Mouse (Mus musculus) testis, postnatal 14 days (tissue): Measurements from ENCODE around the gene Rgn.

ENCODE experiments used
- DNase-seq: peaks from one replicate; pipeline ENCODE4 v3.0.0; 2021; ENCODE audit warnings: low spot score

Gene Rgn

DNA sequence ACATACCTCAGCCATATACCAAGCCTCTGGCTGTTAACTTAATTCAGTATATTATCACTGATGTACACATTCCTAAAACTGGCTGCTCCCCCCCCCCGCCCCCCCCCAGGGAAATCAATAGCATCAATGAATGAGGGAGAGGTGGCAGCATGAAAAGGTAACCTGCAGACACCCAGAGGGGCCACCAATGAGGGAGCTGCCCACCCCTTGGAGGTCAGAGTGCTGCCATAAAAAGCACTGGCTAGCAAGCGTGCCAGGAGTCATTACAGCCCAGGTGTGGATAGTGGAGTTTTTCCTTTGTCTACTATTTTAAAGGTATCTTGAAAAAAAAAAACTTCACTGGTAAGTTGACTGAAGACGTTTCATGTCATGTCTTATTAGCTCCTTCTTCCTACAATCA lies at the start of gene Rgn:
Gene Rgn (plus strand): TSS at position 256 of the 400 bp plus-strand sequence.
- DNase-seq: no peak

DNA sequence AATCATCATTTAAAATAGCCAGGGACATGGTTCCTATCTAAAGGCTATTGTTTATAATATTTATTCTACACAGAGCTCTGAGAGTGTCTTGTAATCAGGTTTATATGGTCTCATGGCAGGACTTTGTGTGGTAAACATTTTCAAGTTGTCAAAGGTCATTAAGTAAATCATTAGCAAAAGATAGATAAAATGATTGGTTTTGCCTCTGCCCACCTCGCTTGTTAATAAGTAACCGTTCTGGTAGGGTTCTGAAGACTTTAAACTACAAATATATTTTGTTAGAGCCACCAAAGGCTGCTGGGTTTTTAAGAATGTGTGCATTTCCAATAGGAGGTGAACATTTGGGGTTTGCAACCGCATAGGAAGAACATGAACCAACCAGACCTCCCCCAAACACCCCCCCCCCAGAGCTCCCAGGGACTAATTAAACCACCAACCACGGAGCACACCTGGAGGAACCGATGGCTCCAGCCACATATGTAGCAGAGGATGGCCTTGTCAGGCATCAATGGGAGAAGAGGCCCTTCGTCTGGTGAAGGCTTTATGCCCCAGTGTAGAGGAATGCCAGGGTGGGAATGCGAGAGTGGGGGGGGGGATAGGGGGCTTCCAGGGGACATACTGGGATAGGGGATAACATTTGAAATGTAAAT lies 29.2 kb upstream of the Rgn start:
- no peak for DNase-seq

DNA sequence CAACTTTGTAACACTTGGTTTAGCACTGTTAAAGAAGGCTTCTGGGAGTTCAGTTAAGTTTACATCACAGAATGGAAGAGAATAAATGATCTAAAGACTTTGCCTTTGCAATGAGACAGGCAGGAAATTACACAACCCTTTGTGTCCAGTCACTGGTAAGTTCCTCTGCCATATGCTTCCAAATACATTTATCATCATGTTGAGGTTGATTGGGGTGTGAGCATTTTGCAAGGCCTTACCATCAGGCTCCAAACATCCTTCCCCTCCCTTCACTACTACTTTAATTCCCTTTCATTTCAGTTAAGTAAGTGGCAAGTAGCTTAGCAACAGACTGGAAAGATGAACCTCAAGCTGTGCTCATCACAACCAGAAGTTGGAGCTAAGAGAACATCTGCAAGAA lies 28.0 kb upstream of the Rgn start:
- DNase-seq: no peak

DNA sequence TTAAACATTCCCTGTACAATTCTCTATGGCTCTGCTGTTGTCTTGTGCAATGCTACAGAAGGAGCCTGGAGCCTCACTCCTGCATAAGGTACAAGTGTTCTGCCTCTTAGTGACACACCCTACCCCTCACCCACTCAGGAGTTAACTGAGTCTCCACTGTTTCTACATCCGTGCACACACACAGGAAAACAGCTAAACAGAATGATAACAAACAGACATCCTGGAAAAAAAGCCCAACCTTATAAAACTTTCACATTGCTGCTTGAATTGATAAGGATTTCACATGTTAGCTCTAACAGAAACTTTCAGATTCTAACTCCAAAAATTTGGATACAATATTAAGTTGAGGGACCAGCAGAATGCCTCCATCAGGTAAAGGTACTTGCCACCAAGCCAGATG lies 17.0 kb upstream of the Rgn start:
- DNase-seq: no peak

DNA sequence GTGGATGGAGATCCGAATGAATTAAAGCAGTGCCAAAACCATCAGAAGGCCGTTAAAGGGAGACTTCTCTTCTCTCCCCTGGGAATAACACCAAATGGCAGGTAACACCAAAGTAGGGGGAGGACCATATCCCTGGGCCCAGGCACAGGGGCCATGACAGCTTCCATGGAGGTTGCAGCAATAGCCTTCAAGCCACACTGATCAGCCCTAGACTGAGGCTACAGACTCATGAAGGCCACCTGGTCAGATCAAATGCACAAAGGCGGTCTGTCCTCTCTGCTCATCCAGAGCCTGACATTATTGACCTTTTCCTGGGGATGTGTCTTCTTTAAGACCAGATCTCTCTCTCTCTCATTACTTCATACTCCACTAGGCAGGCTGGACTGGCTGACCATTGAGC lies 5.7 kb upstream of the Rgn start:
- DNase-seq: no peak

DNA sequence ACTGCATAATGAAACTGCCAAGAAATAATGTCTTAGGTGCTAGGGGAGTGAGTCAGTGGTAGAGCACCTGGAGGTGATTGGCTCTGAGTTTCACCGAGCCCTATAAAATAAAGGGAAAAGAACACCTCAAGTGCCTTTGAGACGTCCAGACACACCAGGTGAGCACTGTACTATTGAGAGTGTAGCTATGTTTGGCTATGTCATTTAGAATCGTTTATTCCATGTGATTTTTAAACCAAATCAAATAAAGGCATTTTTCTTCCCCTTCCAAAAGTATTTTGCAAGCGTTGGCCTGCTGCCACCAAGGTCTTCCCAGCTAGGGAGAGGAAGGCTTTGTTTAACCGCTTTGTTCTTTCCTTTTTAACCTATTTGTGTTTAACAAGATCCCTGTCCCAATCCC lies 2.0 kb upstream of the Rgn start:
- no peak for DNase-seq

DNA sequence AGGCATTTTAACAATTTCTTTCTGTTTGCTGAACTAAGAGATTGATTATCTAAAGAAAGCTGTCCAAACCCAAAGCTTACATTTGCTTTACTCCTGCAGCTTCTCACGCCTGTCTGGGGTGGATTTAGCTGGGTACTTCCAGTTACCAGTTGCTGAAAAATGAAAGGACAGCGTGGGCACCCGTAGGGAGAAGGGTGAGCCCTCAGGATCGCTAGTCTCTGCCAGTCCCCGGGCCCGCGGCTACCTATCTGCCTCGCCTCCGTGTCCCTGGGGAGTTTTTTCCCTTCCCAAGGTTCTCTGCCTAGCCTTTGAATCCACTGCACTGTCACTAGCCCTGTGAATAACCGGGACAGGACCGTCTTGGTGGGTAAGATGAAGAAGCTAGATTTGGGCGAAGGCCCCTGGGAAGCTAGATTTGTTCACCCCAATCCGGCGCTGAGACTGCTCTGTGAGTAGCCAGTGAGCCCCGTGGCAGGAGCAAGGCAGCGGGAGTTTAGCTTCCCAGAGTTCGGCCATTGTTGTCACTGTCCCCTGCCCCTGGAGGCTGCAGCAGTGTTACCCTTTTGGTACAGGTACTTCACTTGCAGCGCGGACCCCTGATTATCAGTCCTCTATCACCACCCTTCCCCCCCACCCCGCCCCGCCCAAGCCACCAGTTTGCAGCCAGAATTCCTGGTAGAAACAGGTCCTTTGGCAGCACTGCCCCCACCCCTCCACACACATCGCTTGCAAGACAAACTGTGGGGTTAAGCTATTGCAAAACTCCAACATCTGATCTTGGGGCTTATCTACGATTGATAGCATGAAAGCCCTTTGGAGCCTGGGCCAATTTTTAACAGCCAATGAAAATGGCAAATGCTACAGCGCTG lies 1.3 kb upstream of the Rgn start:
- no peak for DNase-seq

DNA sequence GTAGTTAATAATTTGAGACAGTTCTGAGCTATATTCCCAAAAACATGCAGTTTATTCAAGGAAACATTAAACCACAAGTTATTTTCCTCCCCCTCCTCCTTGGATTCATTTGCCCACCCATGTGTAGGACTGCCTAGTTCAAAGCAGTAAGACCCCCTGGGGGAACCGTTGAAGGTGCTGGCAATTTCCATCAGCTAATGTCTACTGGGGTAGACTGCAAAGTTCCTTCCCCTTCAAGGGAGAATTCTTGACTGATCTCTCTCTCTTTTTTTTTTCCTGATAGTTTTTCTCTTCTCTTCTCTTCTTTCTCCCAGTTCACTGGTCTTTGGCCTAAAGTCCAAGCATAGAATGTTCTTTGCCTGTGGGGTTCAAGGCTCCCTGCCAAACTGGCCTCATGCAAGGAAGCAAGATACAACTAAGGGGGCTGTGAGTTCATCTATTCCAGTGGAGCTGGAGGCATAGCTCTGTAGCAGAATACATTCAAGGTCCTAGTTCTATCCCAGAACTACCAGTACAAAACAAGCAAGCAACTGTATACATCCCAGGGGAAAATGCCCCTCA lies 627 bp upstream of the Rgn start:
- no peak for DNase-seq

DNA sequence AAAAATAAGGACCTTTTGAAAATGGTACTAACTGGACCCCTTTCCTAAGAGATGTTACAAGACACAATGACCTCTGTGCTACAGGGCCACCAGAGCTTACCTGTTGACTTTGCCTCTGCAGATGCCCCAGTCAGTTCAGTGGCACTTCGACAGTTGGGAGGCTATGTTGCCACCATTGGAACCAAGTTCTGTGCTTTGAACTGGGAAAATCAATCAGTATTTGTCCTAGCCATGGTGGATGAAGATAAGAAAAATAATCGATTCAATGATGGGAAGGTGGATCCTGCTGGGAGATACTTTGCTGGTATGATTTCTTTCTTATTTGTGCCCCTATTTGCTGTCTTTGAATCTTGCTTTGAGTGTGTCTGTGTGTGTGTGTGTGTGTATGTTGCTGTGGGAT lies 2.6 kb downstream of the Rgn start:
- no peak for DNase-seq

DNA sequence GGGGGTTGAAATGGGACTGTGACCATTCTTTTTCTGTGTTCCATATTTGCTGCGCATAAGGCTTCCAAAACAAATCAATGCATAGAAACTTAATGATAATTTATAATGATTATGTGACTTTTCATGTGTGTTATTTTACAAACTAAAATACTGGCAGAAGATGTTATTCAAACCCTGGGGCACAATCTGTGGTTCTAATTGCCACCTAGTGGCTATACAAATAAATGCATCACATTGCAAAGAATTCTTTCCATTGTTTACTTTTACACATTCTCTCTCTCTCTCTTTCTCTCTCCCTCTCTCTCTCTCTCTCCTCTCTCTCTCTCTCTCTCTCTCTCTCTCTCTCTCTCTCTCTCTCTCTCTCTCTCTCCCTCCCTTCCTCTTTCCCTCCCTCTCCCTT lies 12.3 kb downstream of the Rgn start:
- DNase-seq: no peak

DNA sequence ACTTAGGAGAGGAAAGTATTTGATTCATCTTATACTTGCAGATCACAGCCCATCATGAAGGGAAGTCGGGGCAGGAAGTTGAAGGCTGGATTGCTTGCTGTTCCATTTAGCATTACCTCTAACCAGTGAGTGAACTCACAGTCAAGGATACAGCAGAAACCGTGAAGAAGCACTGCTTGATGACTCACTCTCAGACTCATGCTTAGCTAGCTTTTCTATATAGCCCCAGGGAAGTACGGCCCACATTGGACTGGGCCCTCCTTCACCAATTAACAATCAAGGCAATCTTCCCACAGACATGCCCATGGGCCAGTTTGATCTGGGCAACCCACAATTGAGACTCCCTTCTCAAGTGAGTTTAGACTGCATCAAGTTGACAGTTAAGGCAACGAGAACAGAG lies 14.4 kb downstream of the Rgn start:
- DNase-seq: no peak

DNA sequence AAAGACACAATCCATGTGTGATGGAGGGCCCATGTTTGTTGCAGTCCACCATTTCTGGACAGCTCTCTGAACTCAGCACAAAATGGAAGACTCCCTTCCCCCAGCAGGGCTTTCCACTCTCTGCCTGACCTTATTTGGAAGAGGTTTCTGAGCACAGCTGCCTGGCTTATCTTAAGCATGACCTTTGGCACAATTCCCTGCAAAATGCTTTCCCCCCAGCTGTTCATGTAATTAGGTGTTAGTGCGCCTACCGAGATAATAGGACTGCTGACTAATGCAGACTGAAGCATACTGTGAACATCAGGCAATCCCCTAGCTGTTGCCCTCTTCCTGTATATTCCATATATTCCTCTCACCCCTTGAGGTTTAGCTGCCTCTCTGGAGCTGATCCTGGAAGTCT lies 21.4 kb downstream of the Rgn start:
- peak; percentile 5 for DNase-seq

DNA sequence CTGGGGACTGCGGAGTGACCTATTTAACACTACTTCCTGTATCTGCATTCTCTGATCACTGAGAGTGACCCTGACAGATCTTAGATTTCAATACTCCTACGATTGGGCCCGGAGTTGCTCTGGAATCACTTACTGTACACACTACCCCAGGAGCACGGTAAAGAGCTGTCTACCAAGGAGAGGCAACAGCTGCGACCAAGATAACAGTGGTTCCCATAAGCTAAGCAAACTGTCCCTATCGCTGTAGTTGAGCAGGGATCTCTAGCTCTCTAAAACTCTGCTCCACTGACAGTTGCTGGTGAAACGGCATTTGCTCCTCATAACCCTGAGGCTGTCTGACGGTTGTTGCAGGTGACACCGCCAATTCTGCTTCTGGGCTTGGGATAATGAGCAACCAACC lies 23.1 kb downstream of the Rgn start:
- DNase-seq: no peak

DNA sequence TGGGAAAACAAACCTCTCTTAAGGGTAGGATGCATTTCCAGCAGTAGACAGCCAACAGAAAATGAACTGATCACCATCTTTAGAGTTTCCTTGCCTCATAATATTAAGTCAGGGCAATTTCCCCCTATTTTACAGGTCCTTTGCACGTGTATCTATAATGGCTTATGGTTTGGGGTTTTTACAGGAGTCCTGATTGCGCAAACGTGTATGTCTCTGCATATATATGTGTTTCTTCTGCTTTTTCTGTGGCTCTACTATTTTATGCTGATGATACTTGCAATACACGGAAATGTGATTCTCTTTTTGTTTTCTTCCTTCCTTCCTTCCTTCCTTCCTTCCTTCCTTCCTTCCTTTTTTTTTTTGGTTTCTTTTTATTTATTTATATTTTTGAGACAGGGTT lies 24.3 kb downstream of the Rgn start:
- DNase-seq: no peak

DNA sequence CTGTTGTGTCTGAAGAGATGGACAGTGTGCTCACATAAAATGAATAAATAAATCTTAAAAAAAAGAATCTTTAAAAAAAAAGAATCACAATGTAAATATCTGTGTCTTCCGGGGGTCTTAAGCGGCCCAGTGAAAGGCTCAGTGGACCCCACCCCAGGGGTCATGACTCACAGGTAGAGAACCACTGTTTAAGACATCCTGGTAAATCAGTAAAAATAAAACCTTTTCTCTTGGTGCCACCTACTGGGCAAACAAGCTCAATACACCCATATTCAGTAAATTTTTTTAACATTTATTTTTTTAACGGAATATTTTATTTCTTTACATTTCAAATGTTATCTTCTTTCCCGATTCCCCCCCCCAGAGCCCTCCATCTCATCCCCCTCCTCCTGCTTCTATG lies 38.4 kb downstream of the Rgn start:
- DNase-seq: no peak

DNA sequence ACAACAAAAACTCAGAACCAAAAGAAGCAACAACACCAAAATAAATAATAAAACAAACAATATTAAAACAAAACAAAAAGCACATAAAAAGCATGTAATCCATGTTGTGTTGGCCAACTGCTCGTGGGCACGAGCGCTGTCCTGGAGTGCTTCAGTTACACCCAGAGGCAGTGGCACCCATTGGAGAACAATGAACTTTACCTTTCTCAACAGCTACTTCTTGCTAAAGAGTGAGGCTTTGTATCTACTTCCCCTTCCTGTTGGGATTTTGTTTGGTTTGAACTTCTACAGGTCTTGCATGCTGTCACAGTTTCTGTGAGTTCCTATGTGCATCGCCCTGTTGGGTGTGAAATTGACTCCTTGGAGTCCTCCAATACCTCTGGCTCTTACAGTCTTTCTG lies 58.9 kb downstream of the Rgn start:
- no peak for DNase-seq
